Mouse (Mus musculus): Measurements from ENCODE around the gene Rcsd1.

Gene Rcsd1

DNA sequence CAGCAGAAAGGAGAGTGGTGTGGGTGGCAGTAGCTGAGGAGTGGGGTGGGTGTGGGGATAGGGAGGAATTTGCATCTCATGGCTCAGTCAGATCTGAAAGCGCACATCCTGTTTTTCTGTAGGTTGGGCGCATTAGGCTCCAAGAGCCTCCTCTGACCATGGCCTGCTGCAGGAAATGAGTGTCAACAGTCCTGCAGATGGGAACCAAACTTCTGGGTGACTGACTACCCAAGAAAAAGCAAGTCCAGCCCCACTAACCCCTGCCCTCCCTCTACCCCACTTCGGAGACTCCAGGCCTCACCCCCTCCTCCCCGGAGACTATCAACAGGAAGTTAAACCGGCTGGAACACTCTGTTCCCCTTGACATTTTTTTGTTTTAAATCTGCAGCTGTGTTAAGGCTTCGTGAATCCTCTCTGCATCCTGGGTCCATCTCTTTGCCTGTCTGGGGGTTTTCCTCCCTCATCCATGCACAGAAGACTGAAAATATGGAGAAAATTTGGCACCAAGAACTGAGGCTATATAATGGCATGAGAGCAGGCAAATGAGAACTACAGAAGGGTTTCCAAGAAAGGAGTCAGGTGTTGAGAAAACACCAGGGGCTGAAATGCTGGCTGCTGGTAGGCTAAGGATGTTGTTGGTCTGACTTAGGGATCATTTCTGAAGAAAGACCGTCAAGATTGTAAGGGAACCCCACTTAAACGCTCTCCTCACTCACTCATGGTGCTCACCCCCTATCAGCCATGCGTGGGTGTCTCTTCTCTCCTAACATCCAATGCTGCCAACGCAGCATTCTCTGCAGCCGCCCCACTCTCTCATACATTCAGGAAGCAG, 8.4 kb upstream of the Rcsd1 start:
- DNase-seq = peak; percentile 67 to 86

DNA sequence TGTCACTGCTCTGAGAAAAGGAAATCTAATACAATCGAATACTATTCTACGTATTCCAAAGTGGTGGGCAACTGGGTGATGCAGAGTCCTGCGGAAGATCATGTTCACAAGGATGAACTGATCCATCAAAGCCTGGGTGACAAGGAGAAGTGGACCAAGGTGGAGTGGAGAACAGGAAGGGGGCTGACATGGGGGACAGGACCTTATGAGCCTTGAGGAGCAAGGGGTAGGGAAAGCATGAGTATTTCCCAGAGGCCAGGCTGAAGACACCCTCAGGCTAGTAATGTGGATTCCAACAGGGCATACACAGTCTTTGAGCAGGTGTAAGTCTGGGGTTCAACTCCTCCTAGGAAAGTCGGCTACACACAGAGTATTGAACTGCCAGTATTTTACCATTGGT, 6.9 kb upstream of the Rcsd1 start:
- no peak for DNase-seq

DNA sequence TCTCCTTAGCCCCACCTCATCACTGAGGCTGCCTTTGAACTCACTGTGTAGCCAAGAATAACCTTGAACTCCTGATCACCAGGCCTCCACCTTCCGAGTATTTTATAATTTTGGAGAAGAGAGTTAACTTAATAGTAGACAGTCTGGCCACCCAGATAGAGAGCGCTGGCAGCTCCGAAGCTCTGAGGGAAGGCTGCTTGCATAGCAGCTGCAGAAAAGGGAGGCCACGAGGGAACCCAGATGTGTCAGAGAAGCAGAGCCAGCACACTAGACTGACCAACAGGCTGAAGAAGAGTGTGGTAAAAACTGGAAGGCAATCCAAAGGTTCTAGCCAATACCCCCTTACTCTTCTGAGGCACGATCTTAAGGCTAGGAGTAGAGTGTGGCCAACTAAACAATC, 4.2 kb upstream of the Rcsd1 start:
- DNase-seq = no peak

DNA sequence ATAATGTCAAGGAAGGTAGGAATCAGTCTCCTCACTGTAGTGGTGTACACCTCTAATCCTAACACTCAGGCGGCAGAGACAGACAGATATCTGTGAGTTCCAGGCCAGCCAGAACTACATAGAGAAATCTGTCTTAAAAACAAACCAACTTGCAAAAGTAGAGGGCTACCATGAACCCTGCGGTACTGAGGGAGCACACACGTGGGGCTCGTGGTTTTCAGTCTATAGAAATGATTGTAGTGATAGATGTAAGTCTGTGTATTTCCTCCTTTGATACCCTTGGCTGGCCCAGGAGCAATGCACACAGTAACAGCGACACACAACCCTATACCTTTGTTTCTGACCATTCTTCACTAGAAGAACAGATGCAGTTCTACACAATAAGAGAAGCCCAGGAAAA, 2.4 kb upstream of the Rcsd1 start:
- DNase-seq = no peak

DNA sequence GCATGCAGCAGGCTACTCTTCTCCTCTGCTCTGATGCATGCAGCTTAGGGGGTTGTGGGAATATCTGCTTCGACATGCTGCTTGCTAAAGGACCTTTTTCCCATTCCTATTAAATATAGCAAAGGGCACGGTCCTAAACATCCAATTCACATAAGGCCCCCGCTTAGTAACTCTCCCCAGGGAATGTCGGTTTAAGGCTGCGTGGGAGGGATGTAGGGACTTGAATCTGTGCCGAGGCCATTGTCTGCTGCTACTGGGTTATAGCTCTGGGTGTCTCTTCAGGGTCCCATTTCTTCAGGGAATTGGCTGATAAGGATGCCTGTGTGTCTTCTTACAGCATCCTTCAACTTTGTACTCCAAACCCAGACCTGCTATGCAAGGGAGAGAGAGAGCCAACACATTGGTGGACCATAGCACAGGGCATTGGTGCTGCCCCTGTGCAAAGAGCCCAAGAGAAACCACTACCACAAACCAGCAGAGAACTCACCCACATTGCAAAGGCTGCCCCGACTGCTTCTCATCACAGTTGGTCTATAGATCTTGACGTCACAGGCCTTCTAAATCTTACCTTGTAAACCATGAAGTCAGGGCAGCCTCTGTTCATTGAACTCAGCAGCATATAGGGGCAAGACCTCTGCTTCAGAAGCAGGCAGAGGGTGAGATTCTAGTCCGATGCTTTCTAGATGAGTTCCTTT, 724 bp downstream of the Rcsd1 start:
- peak in 1 of 2 experiments; percentile 59 for DNase-seq

DNA sequence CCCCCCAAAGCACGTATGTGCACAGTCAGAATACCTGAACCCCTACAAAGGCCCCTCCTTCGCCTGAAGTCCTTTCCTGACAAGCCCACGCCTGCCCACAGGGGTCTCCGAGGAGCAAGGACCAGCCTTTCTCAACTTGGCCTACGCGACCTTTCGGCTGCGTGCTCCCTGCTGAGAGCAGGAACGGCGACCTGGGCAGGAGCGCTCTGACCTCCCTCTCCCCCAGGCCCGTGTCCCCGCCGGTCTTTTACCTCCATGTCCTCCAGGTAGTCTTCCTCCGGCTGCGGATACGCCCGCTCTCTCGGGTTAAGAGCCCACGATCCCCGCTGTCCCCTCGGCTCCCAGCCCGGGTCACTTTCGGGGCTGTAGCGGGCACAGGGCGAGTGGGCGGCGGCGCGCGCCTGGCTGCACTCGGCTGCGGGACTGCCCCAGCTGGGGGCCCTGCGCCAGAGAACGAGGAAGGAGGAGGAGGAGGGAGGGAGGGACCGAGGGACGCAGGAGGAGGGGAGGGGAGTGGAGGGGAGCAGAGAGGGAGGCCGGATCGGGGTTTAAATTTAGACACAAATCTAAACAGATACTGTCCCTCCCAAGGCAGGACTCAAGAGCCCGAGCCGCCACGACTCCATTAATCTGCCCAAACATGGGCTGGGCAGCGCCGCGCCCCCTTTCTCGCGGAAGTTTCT, 1.8 kb downstream of the Rcsd1 start:
- DNase-seq = peak; percentile 63 to 70

DNA sequence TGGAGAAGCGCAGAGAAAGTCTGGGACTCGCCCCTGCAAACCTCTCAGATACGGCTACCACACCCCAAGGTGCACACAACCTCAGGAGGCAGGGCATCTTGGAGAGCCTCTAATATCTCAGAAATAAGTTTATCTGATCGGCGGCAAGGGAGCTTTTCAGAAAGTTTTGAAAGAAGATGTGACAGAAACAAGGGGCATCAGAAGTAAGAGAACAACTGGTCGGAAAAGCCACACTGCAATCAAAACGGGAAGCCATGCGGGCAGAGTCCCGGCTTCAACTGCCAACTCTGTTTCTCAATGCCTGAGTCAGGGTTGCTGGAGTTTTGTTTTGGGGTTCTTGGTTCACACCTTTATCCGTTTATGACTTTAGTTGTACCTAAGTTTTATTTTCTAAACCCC, 2.3 kb downstream of the Rcsd1 start:
- no peak for DNase-seq

DNA sequence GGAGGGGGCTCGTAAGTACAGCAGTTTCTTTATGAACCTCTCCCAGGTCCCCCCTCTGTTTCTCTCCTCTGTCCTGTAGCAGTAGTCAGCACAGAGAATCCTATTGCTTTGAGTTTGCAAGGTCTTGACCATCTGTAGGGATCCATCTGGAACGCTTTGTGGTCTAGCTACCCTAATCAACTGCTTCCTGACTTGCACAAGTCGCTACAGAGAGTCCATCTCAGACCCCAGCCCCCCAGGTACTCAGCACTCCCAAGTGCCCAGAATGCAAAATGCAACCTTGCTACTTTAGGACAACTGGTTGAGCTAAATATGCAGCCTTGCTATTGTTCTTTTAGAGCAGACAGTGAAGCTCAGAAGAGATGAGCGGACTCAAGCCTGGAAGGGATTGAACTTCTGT, 3.1 kb downstream of the Rcsd1 start:
- no peak for DNase-seq

DNA sequence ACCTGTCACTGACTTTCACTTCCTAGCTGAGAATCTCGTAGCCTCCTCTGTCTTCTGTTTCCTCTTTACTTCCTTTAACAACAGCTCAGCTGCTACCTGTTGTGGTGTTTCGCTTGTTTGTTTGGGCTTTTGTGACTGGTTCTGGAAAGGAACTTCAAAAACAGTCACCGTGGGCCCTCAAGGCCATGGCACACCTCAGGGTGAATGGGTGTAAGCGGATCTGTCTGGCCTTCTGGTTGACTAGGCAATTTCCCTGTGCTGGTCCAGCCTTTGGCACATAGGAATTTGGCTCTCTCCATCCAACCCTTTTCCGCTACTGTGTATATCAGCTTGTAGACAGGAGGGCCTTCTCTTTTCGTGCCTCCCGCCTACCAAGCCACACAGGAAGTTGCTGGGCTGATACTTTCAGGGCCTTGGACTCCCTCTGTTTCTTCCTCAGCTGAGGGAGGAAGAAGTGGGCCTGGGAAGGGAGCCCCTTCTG, 3.6 kb downstream of the Rcsd1 start:
- peak in 1 of 2 experiments; percentile 54 for DNase-seq

DNA sequence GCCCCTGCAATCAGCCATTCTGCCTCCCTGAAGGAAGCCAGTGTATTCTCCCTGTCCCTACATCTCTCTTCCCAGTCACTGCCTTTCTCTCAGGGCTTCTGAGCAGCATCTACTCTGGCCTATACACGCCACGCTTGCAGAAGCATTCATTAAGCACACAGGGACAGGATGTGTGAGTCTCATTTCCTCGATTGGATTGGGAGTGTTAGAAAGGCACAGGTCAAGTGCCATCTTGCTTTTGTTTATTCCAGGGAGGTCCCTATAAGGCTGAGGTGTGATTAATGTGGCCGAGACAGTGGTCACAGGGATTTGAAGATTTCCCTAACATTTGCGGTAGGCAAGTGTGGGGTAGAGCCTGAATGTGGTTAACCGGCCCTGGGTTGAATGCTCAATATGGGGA, 4.2 kb downstream of the Rcsd1 start:
- no peak for DNase-seq

DNA sequence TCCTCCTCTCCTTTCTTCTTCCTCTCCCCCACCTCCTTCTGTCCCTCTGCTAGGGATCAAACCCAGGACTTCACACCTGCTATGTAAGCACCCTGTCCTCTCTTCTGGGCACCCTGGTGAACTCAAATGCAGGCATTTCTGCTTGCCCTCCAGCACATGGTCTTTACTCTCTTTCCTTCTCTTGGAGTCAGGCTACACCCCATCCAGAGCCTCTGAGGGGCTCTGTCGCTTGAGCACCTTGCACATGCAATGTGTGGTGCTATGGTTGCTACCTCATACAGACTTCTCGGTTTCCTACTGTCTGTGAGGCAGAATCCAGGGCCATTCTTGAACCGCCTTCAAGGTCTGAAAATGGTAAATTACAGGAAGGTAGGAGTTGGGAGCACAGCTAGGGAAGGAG, 4.7 kb downstream of the Rcsd1 start:
- no peak for DNase-seq

DNA sequence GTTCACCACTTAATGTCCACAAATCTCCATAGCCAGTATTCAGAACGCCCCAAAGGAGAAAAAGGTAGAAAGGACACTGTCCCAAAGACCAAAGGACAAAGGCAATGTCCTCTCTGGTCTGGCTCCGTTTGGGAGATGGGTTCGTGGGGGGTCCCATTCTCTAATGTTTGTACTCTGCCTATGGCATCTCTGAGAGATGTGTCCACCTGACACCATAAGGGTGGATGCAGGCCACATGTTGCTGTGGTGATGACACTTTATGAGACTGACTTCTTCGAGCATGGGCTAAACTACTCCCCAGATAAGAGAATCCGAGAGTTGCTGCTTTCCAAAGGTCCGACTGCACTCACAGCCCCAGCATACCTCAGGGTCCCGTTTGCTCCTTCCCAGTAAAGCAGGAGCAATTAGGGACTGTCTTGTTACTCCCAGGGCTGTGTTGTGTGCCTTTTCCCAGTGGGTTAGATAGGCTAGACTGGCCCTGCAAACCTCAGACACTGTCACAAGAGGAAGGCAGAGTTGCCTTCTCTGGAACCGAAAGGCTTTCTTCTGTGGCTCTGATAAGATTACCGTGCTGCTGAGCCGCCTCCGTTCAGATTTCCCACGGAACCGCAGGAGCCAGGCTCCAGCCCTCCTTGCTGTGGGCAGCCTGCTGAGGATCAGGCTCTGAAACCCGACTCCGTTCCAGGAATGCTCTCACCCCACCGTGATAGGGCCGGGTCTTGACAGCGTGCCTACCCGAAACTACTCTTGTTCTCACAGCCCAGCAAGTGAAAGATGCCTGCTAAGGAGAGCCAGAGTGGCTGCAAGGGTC, 7.1 kb downstream of the Rcsd1 start:
- no peak for DNase-seq

DNA sequence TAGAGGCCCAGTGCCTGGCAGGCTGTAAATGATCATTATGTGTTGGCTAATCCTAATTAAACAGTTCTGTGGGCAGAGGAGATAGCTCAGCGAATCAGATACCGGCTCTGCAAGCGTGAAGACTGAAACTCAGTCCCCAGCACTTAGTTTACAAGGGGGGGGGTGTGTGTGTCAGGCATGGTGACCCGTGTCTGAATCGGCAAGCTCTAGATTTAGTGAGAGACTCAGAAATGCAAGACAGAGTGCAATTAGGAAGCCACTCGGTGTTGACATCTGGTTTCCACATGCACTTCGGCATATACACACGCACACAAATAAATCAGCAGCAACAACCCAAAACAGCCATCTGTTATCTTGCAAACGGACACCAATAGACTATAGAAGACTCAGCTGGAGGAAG, 8.0 kb downstream of the Rcsd1 start:
- no peak for DNase-seq

DNA sequence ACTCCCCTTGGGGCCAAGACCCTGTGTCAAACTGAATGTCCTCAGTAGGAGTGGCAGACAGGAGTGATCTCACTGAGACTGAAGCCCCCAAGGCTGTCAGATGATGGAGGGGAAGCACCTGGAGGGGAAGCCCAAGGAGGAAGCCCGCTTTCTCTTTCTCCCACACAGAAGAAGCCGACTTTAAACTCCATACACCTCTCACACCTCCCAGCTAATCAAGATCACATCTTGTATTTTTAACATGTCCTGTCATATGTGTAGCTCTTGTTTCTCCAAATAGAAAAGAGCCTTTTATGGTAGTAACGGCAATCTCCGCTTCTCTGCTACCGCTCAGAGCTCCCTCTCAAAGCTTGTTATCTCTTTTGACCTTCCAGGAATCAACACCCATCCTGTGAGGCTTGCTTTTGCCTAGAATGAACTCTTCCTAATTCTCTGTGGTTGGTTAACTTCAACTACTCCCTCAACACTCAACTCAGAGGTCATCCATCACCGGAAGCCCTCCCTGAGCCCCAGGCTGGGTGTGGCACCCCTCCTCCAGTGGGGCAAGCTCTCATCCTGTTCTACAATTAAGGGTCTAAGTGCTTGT, 8.5 kb downstream of the Rcsd1 start:
- DNase-seq = peak in 1 of 2 experiments; percentile 76

DNA sequence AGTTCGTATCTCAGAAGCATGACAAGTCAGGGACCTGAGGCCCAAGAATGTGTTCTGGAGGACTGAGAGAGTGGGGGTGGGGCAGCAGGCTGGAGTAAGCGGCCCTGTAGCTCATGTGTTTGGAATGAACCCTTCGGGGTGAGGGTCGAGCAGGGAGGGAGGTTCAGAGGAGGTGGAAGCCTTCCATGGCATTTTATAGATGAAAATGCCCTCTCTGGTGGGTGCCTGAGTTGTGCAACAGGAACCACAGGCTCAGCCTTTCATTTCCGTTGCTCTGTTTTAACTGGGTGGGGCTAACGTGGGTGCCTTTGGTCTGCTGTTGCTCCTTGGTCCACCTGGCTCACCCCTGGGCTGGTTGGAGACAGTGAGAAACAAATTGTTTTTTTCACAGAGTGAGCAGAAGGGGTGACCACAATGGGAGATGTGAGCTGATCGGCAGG, 9.2 kb downstream of the Rcsd1 start:
- peak in 1 of 2 experiments; percentile 69 for DNase-seq

DNA sequence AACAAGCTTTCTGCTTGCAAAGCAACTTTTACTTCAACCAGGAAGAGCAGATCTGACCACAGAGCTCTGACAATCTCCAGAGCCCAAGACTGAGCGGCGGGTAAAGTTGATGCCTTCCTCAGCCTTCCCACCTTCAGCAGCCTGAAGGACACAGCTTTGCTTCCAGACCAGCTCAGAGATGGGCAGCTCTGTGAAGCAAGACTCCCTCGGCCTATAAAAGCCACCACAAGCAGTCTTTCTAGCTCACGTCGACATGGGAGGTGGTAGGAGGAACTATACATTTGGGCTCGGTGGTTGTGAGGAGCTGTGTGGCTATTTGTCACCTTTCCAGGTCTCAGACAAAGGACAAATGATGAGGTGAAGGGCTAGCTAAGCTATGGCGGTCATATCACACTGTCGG, 11.9 kb downstream of the Rcsd1 start:
- no peak for DNase-seq

DNA sequence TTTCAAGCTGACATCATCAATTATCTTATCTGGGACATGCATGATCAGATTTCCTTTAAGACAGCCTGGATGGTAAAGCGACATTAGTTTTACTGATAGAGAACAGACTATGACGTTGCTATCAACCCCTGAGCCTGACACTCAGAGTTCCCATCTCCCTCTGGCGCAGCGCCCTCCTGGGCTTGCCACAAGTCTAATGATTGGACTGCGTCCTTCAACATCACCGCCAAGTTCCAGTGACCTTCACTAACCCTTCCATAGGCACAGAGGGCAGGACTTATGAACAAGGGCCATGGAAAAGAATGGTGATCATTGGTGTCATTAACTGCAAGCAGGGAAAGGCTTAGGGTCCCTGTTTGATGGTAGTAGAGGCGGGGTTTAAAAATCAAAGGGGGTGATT, 12.7 kb downstream of the Rcsd1 start:
- DNase-seq = no peak

DNA sequence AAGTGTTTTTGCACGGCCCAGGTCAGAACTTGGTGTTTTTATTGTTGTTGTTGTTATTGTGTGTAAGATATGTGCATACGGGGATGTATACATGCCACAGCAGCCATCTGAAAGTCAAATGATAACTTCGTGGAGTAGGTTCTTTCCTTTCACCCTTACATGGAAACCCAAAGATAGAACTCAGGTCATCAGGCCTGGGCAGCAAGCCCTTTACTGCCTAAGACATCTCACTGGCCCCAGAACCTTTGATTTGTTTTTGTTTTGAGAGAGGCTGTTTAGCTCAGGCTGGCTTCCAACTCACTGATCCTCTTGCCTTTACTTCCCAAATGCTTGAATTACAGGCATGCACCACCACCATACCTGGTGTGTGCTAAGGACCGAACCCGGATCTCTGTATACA, 13.5 kb downstream of the Rcsd1 start:
- DNase-seq = no peak

DNA sequence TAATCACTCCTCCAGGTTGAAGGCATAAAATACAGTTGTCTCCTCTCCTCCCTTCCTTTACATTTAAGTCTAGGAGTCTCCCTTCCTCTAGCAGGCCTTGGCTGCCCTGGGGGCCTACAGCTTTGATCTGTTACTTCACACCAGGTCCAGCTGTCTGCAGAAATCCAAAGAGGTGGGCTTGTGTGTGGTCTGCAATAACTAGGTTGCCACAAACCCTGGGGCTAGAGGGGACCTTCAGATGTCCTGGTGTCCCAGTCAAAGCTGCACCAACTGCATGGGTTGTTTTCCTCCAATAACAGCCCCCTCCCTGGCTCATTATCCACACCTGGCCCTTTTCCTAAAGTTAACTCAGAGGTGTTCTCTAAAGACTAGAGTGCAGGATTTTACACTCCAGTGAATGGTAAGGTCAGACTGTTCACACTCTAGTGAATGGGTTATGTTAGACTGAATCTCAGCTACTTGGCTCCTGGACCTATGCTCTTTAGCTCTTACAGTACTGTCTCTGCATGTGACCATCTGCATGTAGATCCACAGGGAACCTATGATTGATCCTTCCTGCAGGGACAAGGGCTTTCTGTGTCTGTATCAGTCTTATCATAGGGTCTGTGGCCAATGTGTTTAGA, 14.1 kb downstream of the Rcsd1 start:
- DNase-seq = no peak

DNA sequence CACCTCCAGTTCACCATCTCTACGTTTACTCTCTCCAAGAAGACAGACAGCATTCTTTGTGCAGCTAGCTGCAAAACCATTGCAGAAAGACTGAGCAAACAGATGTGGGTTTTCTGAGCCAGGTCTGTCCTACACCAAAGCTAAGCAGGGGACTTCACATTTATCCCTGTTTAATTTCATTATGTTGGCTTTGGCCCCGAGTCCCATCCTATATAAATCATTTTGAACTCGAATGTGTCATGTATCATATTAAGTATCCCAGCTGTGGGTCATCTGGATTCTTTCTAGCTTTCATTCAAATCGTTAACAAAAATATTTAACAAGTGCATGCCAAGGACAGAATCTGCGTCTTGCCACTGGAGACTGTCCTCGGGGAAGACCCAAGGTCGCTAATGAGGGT, 15.7 kb downstream of the Rcsd1 start:
- no peak for DNase-seq

DNA sequence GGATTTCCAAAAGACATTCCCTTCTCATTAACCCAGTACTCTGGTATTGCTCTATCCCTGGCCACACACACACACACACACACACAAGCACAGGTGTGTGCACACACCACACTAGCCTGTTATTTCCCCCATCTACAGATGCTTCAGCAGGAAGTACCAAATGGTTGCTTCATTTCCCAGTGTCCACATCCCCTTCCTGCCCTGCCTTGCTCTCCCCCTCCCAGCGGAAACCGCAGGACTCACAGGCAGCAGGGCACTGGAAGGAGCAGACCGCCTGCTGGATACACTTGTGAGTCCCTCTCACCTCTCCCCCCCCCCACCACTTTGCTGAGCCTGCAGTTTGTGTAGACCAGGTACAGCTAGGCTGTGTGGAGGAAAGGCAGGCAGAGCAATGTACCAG, 18.0 kb downstream of the Rcsd1 start:
- DNase-seq = peak in 1 of 2 experiments; percentile 74

DNA sequence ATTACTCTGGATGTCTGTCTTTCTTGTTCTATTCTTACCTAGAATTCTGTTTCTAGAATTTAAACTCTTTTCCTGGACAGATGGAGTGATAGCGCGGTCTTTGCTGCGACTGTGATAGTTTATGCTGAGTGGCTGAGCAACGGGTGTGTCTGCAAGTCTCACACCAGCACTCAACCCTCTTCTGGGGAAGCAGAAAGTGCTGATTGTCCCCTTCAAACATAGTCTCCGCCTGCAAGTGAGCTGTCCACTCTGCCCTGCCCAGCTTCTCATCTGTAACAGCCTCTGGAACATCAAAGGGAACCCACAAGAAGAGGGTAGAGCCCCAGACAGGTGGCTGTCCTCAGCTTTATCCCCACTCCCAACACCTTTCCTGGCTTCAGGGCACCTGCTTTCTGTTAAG, 19.7 kb downstream of the Rcsd1 start:
- no peak for DNase-seq

Data from thymus, adult 18-20 months (tissue).